19 mouse cellular contexts compared by ENCODE assay signal in genomic region chr2:76421411-76421924, GRCm38 (mm10). TPM values are rescaled to one million over a fixed set of nuclear protein-coding genes. Genes with fewer than 3 reads are reported as not detected.
A peak's percentile ranks its signal among the peaks of the same experiment; 100 is the strongest.
DNase-seq lines count a peak whose midpoint lies in the region; ATAC-seq lines count a peak whose summit lies in the region.
"Had no signal": no experiment of that assay in that cellular context is flagged by ENCODE, and none has a peak within 500 bp of the region (broad histone marks: within the 10 kb centered on the region; RNA-seq: fewer than 3 reads in every experiment).

No protein-coding gene starts in this region.

- DNase-seq in thymus, postnatal 25 days = peak; percentile 1
- DNase-seq in thymus, adult 18-20 months = no peak
- DNase-seq in CD4-positive, CD25-positive, alpha-beta regulatory T cell, adult 2 months (ENCODE audit: low read depth, low spot score) = peak; percentile 4
- peak; percentile 37 to 62 for DNase-seq in CD8-positive naive resting alpha-beta T cell, adult 2 months (ENCODE audit: low read depth in 2 of 2, low spot score in 2 of 2)
- DNase-seq in naive thymus-derived CD4-positive, alpha-beta T cell, adult 2 months (ENCODE audit: low read depth) = peak; percentile 54
- no peak for DNase-seq in urinary bladder, adult 2 months (ENCODE audit: low spot score)
- DNase-seq in cerebellum, postnatal 14 days = no peak
- DNase-seq: adrenal gland, adult 2 months; adrenal gland, postnatal 10 days; adrenal gland, postnatal 25 days; cerebellum, adult 11 months; cerebellum, adult 18-20 months; cerebellum, adult 8-10 months; cerebellum, adult 9-11 months; cerebellum, postnatal 25 days had no signal

- ATAC-seq in activated CD4-positive, CD25-positive, alpha-beta regulatory T cell, adult 4 months = no peak
- ATAC-seq: forebrain, embryonic 14.5 days; forebrain, embryonic 16.5 days had no signal

RNA-seq across cellular contexts. Expression of gene Osbpl6, which starts 15.2 kb away (rescaled TPM):
- polyA plus RNA-seq in activated CD4-positive, CD25-positive, alpha-beta regulatory T cell, adult 4 months (2017; shearing (Covaris generic)) = not detected
- polyA plus RNA-seq in urinary bladder, adult 2 months (2012; rRNA removed) = 4.7 and 4.8 TPM in 2 replicates
- polyA plus RNA-seq: erythroblast, embryonic 14.5 days had no signal

RNA-seq across cellular contexts. Expression of gene Rbm45, which starts 51.7 kb away (rescaled TPM):
- 10 to 100 TPM in 1 of 2 experiments, 1 to 10 TPM in 1; 6.7 to 18.9 TPM for polyA plus RNA-seq in activated CD4-positive, CD25-positive, alpha-beta regulatory T cell, adult 4 months (2017; shearing (Covaris generic))
- polyA plus RNA-seq in urinary bladder, adult 2 months (2012; rRNA removed) = 23.2 and 24.8 TPM in 2 replicates

Comparison
In these comparisons a context has a peak if more than half of its experiments do, and no peak if none do; other contexts are left out.
1. DNase-seq: peak in thymus, postnatal 25 days (single experiment), CD4-positive, CD25-positive, alpha-beta regulatory T cell, adult 2 months (single experiment), CD8-positive naive resting alpha-beta T cell, adult 2 months (2 of 2) and naive thymus-derived CD4-positive, alpha-beta T cell, adult 2 months (single experiment); none in thymus, adult 18-20 months (0 of 2), urinary bladder, adult 2 months (single experiment) and cerebellum, postnatal 14 days (0 of 2).